In genomic region chr3:75557292-75557691, GRCm38 (mm10) we compare ENCODE assay signal across 8 mouse cellular contexts. TPM values are rescaled to one million over a fixed set of nuclear protein-coding genes. Genes with fewer than 3 reads are reported as not detected.
DNase-seq lines count a peak whose midpoint lies in the region; ATAC-seq lines count a peak whose summit lies in the region.

TSS of gene Serpini1 (plus strand) at chr3:75557547.

- under 1% methylated on average over 19 of the region's 19 CpGs for WGBS in heart, embryonic 12.5 days
- WGBS in kidney, embryonic 16.5 days, result 0% methylated on average over 19 of the region's 19 CpGs
- 0% methylated on average over 19 of the region's 19 CpGs for WGBS in stomach, embryonic 16.5 days

- peaks cover 13% of the 10 kb centered on the region for H3K27me3 ChIP-seq in erythroblast, embryonic 14.5 days (ENCODE audit: control insufficient read depth)
- H3K27me3 ChIP-seq in heart, embryonic 12.5 days (replicated peaks), result no peaks in the 10 kb centered on the region
- H3K27me3 ChIP-seq in kidney, embryonic 16.5 days (ENCODE audit: insufficient read depth, low read length), result no peaks in the 10 kb centered on the region
- no peaks in the 10 kb centered on the region for H3K27me3 ChIP-seq in stomach, embryonic 16.5 days (ENCODE audit: control insufficient read depth, insufficient read depth, low read length)

- peak; percentile 93 for ATAC-seq in heart, embryonic 12.5 days (ENCODE audit: insufficient number of reproducible peaks, low FRiP score)
- peak; percentile 97 for ATAC-seq in kidney, embryonic 16.5 days (ENCODE audit: low FRiP score, low TSS enrichment)
- peak; percentile 92 for ATAC-seq in stomach, embryonic 16.5 days (ENCODE audit: insufficient read depth, low FRiP score)

- H3K4me3 ChIP-seq in erythroblast, embryonic 14.5 days (replicated peaks), result peak within 1 kb of the TSS; percentile 98
- H3K4me3 ChIP-seq in heart, embryonic 12.5 days, result peak within 1 kb of the TSS; percentile 98
- peak within 1 kb of the TSS; percentile 95 for H3K4me3 ChIP-seq in kidney, embryonic 16.5 days (ENCODE audit: low read length)
- H3K4me3 ChIP-seq in stomach, embryonic 16.5 days (replicated peaks; ENCODE audit: low read length), result peak within 1 kb of the TSS; percentile 97

- no peaks in the 10 kb centered on the region for H3K9me3 ChIP-seq in erythroblast, embryonic 14.5 days (ENCODE audit: control insufficient read depth, low read length)
- H3K9me3 ChIP-seq in heart, embryonic 12.5 days (replicated peaks), result no peaks in the 10 kb centered on the region
- no peaks in the 10 kb centered on the region for H3K9me3 ChIP-seq in kidney, embryonic 16.5 days (ENCODE audit: low read length)
- H3K9me3 ChIP-seq in stomach, embryonic 16.5 days (replicated peaks; ENCODE audit: control insufficient read depth, low read length), result no peaks in the 10 kb centered on the region

- peak; percentile 96 for DNase-seq in CD4-positive helper T cell, adult 2 months (ENCODE audit: low read depth, low spot score)
- DNase-seq in brain, adult 2 months (ENCODE audit: low read depth, low spot score), result peak; percentile 99
- DNase-seq in liver, result peak; percentile 91
- DNase-seq in monocyte, adult 2 months (ENCODE audit: low read depth in 1 of 2, low spot score in 2 of 2), result peak; percentile 70 to 87

- H3K4me2 ChIP-seq in heart, embryonic 12.5 days, result peak within 1 kb of the TSS; percentile 89
- H3K4me2 ChIP-seq in kidney, embryonic 16.5 days (replicated peaks; ENCODE audit: low read depth, low read length), result peak within 1 kb of the TSS; percentile 91
- H3K4me2 ChIP-seq in stomach, embryonic 16.5 days (ENCODE audit: low read depth, low read length), result peak within 1 kb of the TSS; percentile 92

- peaks cover 39% of the 10 kb centered on the region for H3K4me1 ChIP-seq in erythroblast, embryonic 14.5 days (ENCODE audit: control insufficient read depth)
- peaks cover 10% of the 10 kb centered on the region; the same call in 1 of the 2 replicates for H3K4me1 ChIP-seq in heart, embryonic 12.5 days (replicated peaks)
- H3K4me1 ChIP-seq in kidney, embryonic 16.5 days (ENCODE audit: insufficient read depth, low read length), result peaks cover 5% of the 10 kb centered on the region
- 0 out of 2 replicates have a peak, but pooled peaks cover 8% of the 10 kb centered on the region for H3K4me1 ChIP-seq in stomach, embryonic 16.5 days (ENCODE audit: control insufficient read depth, insufficient read depth, low read length)

- peaks cover 5% of the 10 kb centered on the region for H3K36me3 ChIP-seq in erythroblast, embryonic 14.5 days (ENCODE audit: control insufficient read depth)
- no peaks in the 10 kb centered on the region for H3K36me3 ChIP-seq in heart, embryonic 12.5 days
- no peaks in the 10 kb centered on the region for H3K36me3 ChIP-seq in kidney, embryonic 16.5 days (ENCODE audit: insufficient read depth, low read length)
- H3K36me3 ChIP-seq in stomach, embryonic 16.5 days (ENCODE audit: control insufficient read depth, insufficient read depth, low read length), result no peaks in the 10 kb centered on the region; the same call in 1 of the 2 replicates

- peak within 1 kb of the TSS; percentile 69 for H3K27ac ChIP-seq in heart, embryonic 12.5 days (ENCODE audit: poor library complexity, severe bottlenecking)
- H3K27ac ChIP-seq in kidney, embryonic 16.5 days (ENCODE audit: low read length), result peak within 1 kb of the TSS; percentile 86
- H3K27ac ChIP-seq in stomach, embryonic 16.5 days (ENCODE audit: low read length), result peak within 1 kb of the TSS; percentile 84

- H3K9ac ChIP-seq in heart, embryonic 12.5 days, result peak within 1 kb of the TSS; percentile 96
- H3K9ac ChIP-seq in kidney, embryonic 16.5 days (replicated peaks; ENCODE audit: low read length), result peak within 1 kb of the TSS; percentile 91
- H3K9ac ChIP-seq in stomach, embryonic 16.5 days (ENCODE audit: low read length), result peak within 1 kb of the TSS; percentile 96

RNA-seq across cellular contexts. Expression of gene Serpini1, which starts in this region (rescaled TPM):
- polyA plus RNA-seq in erythroblast, embryonic 14.5 days (2012), result not detected in 2 replicates
- 0.75 and 0.94 TPM in 2 replicates for polyA plus RNA-seq in heart, embryonic 12.5 days (2016; fragmentation: Nextera tagmentation; extraction: Ambion mirVana)
- polyA plus RNA-seq in kidney, embryonic 16.5 days (2015; fragmentation: Nextera tagmentation; extraction: Ambion mirVana), result 6.3 and 7.0 TPM in 2 replicates
- polyA plus RNA-seq in stomach, embryonic 16.5 days (2015; fragmentation: Nextera tagmentation; extraction: Ambion mirVana), result 19.5 and 21.2 TPM in 2 replicates

Comparison
In these comparisons a context has a peak if more than half of its experiments do, and no peak if none do; other contexts are left out.
1. Peak in every context shown above with its lines: DNase-seq, ATAC-seq, H3K4me3 ChIP-seq and H3K27ac ChIP-seq.
2. Peak in ATAC-seq, H3K4me3 ChIP-seq, H3K27ac ChIP-seq, H3K9ac ChIP-seq and H3K4me2 ChIP-seq in heart, embryonic 12.5 days; RNA of the gene not detected or under 1 TPM.